Mouse (Mus musculus): ENCODE measurements around the gene Kank4. TPM values are rescaled to one million over a fixed set of nuclear protein-coding genes. Genes with fewer than 3 reads are reported as not detected.
A peak's percentile ranks its signal among the peaks of the same experiment; 100 is the strongest.
"Not testable (repeated sequence)": the region's sequence is repeated elsewhere in the genome, so short reads cannot be mapped to it uniquely, and the experiment has no call there.

Kank4 gene
- not detected in 2 replicates for total RNA-seq (2015)
- total RNA-seq (2017) = 0.12 TPM in 1 of 2 replicates, not detected in the other

DNA sequence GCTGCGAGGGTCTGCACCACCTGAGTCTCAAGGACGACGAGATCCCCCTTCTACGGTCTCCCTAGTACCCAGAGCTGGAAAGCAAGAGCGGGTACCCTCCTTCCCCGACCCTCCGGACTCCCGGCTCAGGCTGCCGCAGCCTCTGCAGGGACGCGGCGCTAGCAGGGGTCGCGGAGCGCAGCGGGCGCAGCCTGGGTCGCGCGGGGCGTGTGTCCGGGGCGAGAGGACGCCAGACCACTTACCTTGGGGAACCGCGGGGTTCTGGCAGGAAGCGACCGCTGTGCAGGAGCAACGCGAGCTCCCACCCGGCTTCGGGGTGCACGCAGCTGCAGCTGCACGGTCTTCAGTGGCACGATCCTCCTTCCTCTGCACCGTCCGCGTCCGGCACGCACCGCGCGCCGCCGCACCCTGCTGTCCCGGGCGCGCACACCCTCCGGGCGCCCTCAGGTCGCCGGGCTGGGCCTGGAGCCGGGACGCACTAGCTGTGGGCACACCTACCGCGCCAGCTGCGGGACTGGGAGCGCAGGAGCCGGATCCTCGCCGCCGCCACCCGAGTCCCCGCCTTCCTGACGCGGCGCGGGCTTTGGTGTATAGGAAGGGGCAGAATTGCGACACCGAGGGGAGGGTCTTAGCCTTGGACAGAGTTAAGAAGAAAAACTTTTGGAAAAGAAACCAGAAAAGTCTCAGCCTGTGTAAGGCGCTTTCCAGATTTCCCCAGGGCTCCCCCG lies at the start of gene Kank4:
Kank4 (minus strand) TSS at position 354 of the 728 bp plus-strand sequence.
- ATAC-seq (replicated peaks; ENCODE audit: poor library complexity) = peak; percentile 50

DNA sequence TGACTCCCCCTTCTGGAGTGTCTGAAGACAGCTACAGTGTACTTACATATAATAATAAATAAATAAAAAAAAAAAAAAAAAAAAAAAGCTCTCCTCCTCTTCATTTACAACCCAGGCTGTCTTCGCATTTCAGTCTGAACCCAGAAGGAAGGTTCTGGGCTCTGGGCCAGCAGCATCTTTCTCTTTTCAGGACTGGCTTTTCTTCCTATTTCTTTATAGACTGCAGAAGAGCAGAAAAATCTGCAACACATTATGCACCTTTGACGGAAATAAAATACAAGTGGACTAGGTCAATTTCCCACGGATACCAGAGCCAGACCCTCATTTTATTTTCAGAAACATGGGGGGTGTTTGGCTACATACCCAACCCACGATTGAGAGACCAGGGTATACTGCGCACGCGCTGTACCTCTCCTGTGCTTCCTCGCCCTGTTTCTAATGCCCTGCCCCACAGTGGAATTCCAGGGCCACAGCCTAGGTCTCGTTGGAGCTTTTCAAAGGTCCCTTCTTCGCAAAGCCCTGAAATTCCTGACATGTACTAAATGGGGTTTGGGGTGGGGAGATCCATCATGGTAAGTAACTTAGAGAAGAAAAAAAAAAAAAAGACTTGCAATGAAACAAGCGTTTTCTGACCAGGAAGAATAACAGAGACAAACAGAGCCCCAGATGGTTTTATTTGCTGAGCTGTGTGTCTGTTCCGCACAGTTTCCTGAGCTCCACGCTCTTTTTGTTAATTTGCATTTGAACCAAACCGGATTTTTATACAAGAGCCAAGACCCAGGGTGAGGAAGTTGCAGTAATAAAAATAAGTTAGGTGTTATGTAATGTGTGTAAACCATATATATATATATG lies 48.3 kb upstream of the Kank4 start:
- ATAC-seq (replicated peaks; ENCODE audit: poor library complexity) = no peak

DNA sequence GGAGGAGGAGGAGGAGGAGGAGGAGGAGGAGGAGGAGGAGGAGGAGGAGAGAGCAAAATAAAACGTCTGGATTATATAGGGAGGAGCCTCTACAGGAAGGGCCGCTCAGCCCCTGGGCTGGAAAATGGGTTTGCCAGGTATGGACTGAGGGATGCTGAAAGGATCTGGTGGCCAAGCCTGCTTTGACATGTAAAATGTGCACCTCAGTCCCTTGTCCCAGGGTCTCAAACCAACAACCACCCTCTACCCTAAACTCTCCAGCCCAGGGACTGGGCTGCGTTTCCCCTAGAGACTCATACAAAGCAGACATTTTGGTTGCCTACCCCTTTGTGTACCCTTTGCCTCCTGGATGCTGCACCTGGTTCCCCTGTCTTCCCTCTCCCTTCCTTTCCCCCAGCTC lies 47.2 kb upstream of the Kank4 start:
- ATAC-seq (replicated peaks; ENCODE audit: poor library complexity) = no peak

GRCm38 (mm10) chr4:98864094-98864493 lies 46.8 kb upstream of the Kank4 start:
- ATAC-seq (replicated peaks; ENCODE audit: poor library complexity) = no peak

GRCm38 (mm10) chr4:98863451-98863850 lies 46.1 kb upstream of the Kank4 start:
- no peak for ATAC-seq (replicated peaks; ENCODE audit: poor library complexity)

- ATAC-seq (replicated peaks; ENCODE audit: poor library complexity) = no peak
Observed at GRCm38 (mm10) chr4:98858151-98858855, 41.0 kb upstream of the Kank4 start.

GRCm38 (mm10) chr4:98857037-98857648 lies 39.8 kb upstream of the Kank4 start:
- no peak for ATAC-seq (replicated peaks; ENCODE audit: poor library complexity)

- no peak for ATAC-seq (replicated peaks; ENCODE audit: poor library complexity)
Observed at GRCm38 (mm10) chr4:98853926-98854325, 36.6 kb upstream of the Kank4 start.

DNA sequence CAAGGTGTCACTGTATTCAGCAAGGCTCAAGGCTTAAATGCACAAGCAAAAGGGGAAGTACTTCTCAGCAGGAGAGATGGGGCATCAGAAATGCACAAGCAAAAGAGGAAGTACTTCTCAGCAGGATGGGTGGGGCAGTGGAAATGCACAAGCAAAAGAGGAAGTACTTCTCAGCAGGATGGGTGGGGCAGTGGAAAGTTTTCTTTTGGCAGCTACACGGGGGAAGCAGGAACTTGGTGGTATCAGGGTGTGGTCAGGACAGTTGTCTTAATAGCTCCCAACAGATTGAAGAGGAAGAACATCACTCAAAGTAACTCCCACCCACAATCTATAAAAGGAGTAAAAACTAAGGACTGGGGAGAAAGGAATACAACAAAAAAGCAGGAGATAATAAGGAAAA lies 33.1 kb upstream of the Kank4 start:
- ATAC-seq (replicated peaks; ENCODE audit: poor library complexity) = not testable (repeated sequence)

GRCm38 (mm10) chr4:98847120-98847885 lies 30.0 kb upstream of the Kank4 start:
- no peak for ATAC-seq (replicated peaks; ENCODE audit: poor library complexity)

GRCm38 (mm10) chr4:98846396-98846795 lies 29.1 kb upstream of the Kank4 start:
- ATAC-seq (replicated peaks; ENCODE audit: poor library complexity) = no peak

DNA sequence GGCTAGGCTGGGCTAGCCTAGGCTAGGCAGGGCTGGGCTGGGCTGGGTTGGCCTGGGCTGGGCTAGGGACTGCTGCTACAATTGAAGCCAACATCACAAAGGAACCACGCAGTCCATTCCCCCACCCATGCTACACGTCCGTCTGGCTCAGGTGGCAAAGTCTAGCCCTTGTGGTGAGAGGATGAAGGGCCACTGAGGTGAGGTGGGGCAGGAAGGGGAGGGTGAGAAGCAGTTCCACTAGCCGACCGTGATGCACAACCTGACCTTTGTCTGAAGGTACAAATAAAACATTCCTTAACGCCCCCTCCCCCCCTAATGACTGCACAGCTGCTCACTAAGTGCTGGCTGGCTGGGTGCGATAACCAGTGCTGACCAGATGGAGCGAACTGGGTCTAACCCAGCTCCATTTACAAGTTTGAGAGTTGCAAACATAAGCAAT lies 28.4 kb upstream of the Kank4 start:
- ATAC-seq (replicated peaks; ENCODE audit: poor library complexity) = no peak

GRCm38 (mm10) chr4:98845201-98845600 lies 27.9 kb upstream of the Kank4 start:
- 0 out of 2 replicates have a peak, but pooled peaks have one; percentile 23 for ATAC-seq (replicated peaks; ENCODE audit: poor library complexity)

DNA sequence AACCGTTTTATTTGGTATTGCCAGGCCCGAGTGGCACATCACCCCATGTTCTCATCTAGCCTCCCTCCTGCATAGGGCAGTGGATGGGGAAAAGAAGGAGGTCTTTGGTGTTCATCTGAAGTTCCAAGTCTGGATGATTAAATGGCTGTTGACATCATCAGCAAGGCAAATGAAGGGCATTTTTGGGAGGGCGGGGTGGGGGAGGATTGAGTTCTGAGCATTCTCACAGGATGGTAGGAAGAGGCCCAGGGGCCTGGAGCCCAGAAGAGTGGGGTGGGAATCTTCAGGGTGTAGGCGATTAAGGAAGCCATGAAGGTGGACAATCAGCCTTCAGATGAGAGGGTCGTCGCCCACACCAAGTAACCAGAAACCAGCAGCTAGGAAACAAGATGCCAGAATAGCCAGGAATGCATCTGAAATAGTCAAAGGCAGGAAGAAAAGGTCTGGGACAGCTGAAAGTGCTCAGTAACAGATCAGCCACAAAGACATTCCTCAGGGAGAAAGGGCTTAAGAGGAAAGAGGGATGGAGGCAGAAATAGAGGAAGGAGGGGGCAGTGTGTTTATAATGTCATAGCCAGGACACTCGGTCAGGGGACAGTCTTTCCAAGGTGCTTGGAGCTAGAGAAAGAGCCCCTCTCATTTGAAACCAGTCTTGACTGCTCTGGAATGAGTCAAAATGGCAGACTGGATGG lies 26.7 kb upstream of the Kank4 start:
- ATAC-seq (replicated peaks; ENCODE audit: poor library complexity) = no peak

- ATAC-seq (replicated peaks; ENCODE audit: poor library complexity) = not testable (repeated sequence)
Observed at GRCm38 (mm10) chr4:98841251-98841650, 23.9 kb upstream of the Kank4 start.

GRCm38 (mm10) chr4:98840526-98840925 lies 23.2 kb upstream of the Kank4 start:
- no peak for ATAC-seq (replicated peaks; ENCODE audit: poor library complexity)

- no peak for ATAC-seq (replicated peaks; ENCODE audit: poor library complexity)
Observed at GRCm38 (mm10) chr4:98838913-98839312, 21.6 kb upstream of the Kank4 start.

- no peak for ATAC-seq (replicated peaks; ENCODE audit: poor library complexity)
Observed at GRCm38 (mm10) chr4:98837715-98838505, 20.6 kb upstream of the Kank4 start.

DNA sequence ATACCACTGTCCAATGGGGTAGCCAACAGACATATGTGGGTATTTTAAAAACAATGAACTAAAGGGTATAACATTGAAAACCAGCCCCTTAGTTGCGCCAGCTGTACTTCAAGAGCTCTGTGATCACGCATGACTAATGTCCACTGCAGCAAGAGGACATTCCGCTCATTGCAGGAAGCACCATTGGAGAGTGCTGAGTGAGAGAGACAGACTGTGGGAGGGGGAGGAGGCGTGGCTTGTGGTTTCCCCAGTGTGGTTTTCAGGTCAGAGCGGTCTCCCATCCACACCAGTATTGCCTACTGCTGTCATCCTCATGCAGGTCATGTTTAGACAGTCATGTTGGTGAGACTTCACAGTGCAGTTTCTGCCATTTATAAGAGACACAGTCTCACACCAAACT lies 19.2 kb upstream of the Kank4 start:
- 0 out of 2 replicates have a peak, but pooled peaks have one; percentile 31 for ATAC-seq (replicated peaks; ENCODE audit: poor library complexity)
